Mouse (Mus musculus) heart, embryonic 16.5 days (tissue): ENCODE data around the gene Aqp1. TPM values are rescaled to one million over a fixed set of nuclear protein-coding genes. Genes with fewer than 3 reads are reported as not detected.

Source experiments
- ATAC-seq: fragments of 200-750 bp; cut with Nextera tagmentation; replicated peaks from 2 replicates; pipeline ENCODE4 v1.8.0; 2017; ENCODE audit warnings: moderate number of reproducible peaks; ENCODE audit not compliant: insufficient read depth, low FRiP score; ENCODE audit errors: extremely low read depth
- H3K27ac ChIP-seq: fragments of 300-500 bp; sonication (generic); 2 replicates; pipeline ENCODE4 v1.5.1; 2014; ENCODE audit warnings: mild to moderate bottlenecking, low read length, control low read depth, moderate library complexity
- H3K27me3 ChIP-seq: fragments of 300-500 bp; sonication (generic); 2 replicates; pipeline ENCODE4 v1.6.1; 2014; ENCODE audit warnings: low read length, mixed read lengths; ENCODE audit not compliant: control insufficient read depth, insufficient read depth
- H3K36me3 ChIP-seq: fragments of 300-500 bp; sonication (generic); 2 replicates; pipeline ENCODE4 v1.6.1; 2014; ENCODE audit not compliant: control insufficient read depth, insufficient read depth
- H3K4me1 ChIP-seq: fragments of 300-500 bp; sonication (generic); 2 replicates; pipeline ENCODE4 v1.6.1; 2014; ENCODE audit warnings: low read length, mixed read lengths; ENCODE audit not compliant: control insufficient read depth, insufficient read depth
- H3K4me2 ChIP-seq: fragments of 300-500 bp; sonication (generic); 2 replicates; pipeline ENCODE4 v1.6.1; 2014; ENCODE audit warnings: low read depth, mild to moderate bottlenecking, control low read depth, low read length
- H3K4me3 ChIP-seq: fragments of 300-500 bp; sonication (generic); 2 replicates; pipeline ENCODE4 v1.5.1; 2014; ENCODE audit warnings: mild to moderate bottlenecking, control low read depth, low read length
- H3K9ac ChIP-seq: fragments of 300-500 bp; sonication (generic); 2 replicates; pipeline ENCODE4 v1.6.1; 2014; ENCODE audit warnings: low read length, control low read depth
- H3K9me3 ChIP-seq: fragments of 300-500 bp; sonication (generic); replicated peaks from 2 replicates; pipeline ENCODE4 v1.6.1; 2016; ENCODE audit warnings: low read length; ENCODE audit not compliant: control insufficient read depth
- WGBS: fragments of 180-500 bp; shearing (Covaris S2); extraction: QIAGEN DNeasy Blood & Tissue Kit; methylation state at CpG from one replicate; pipeline ENCODE4 v1.1.7; 2014; 5-methylcytosine and 5-hydroxymethylcytosine counted together
- polyA plus RNA-seq: library from polyadenylated mRNA; unstranded; fragments of >200 nt; fragmentation: Nextera tagmentation; extraction: Ambion mirVana; gene quantifications from 2 replicates; pipeline ENCODE4 v1.2.1, GENCODE M21; 2015

Aqp1 gene
- polyA plus RNA-seq, 1 experiment from 2014 or later, result 59.2 TPM

DNA sequence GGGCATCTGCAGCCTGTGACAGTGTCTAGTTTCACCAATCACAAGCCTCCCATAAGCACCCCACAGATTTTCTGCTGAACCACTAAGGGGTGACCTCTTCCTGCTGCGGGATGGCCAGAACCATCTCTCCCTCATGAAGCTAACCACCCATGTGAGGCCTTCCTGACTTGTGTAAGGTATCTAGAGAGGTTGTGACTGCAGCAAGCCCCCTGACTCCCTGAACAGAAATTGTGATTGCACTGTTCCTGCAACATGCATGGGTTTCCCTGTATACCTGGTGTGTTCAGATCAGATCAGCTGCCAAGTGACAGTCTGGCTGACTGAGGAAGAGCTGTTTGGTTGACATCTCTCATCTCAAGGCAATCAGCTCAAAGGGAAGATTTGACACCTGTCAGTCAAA, 26.4 kb downstream of the Aqp1 start:
- ATAC-seq, result no peak
- H3K4me2 ChIP-seq, result no peak overlapping the region
- 70% methylated on average over 1 of the region's 1 CpGs for WGBS
- H3K4me1 ChIP-seq, result peaks cover 2% of the 10 kb centered on the region; the same call in 1 of the 2 replicates
- no peak overlapping the region for H3K4me3 ChIP-seq
- no peak overlapping the region for H3K27ac ChIP-seq
- H3K9ac ChIP-seq, result no peak overlapping the region
- H3K36me3 ChIP-seq, result no peaks in the 10 kb centered on the region
- H3K9me3 ChIP-seq, result no peaks in the 10 kb centered on the region
- H3K27me3 ChIP-seq, result no peaks in the 10 kb centered on the region

DNA sequence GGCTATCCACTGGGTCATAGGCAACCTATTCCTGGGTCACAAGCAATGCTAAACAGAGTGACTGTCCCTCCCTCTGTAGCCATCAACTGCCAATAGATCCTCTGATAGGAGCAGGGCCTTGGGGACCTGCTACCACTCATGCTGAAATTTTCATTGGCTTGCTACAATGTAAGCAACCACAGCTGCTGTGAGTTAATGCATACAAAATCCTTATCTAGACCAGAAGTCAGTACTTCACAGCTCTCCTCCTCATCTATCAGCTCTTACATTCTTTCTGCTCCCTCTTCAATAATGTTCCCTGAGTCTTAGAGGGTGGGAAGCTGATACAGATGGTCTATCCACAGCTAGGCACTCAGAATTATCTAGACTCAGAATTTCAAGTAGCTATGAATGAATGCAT, 30.9 kb downstream of the Aqp1 start:
- Histone ChIP-seq H3K4me2 (no peak overlapping the region), H3K27ac (no peak overlapping the region), H3K9me3 (no peaks in the 10 kb centered on the region), H3K36me3 (no peaks in the 10 kb centered on the region), H3K9ac (no peak overlapping the region), H3K4me1 (no peaks in the 10 kb centered on the region), H3K27me3 (no peaks in the 10 kb centered on the region), H3K4me3 (no peak overlapping the region)
- no peak for ATAC-seq

DNA sequence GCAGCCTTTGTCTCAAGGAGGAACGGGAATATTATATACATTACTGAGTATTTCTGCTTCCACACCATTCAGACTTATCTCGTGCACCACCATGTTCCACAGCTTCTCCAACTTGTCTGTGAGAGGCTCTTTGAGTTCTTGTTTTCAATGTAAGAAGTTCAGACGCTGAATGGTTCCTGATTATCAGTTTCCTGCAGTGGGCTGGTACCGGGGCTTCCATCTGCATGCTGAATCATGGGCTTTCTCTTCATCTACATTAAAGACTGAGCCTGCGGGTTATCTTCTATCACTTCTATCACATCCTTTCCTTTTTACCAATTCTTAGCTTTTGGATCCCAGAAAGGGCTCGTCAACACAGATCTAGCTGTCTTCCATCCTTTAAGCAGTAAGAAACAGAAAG, 34.6 kb downstream of the Aqp1 start:
- H3K27me3 ChIP-seq, result 0 out of 2 replicates have a peak, but pooled peaks cover under 1% of the 10 kb centered on the region
- no peak overlapping the region for H3K4me2 ChIP-seq
- no peaks in the 10 kb centered on the region for H3K9me3 ChIP-seq
- no peaks in the 10 kb centered on the region for H3K36me3 ChIP-seq
- H3K4me3 ChIP-seq, result no peak overlapping the region
- 70% methylated on average over 6 of the region's 6 CpGs for WGBS
- H3K9ac ChIP-seq, result no peak overlapping the region
- ATAC-seq, result no peak
- no peak overlapping the region for H3K27ac ChIP-seq
- no peaks in the 10 kb centered on the region for H3K4me1 ChIP-seq

DNA sequence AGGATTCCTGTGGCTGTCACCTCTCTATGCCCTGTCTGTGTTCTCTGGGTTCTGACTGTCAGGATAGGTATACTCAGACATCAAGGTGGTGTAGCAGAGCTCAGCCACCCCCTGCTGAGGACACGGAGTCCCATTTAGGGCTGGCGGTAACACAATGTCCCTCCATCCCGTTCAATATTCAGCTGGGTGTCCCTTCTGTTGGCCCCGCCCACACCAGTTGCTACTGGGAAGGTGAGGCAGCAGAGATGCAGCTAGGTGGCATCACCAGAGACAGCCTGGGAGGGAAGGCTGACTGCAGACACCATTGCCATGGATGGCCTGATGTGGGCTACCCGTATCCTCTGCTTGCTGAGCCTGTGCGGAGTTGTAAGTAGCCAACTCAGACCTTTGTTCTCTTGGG, 39.8 kb downstream of the Aqp1 start, which contains the start of gene Ghrhr:
Ghrhr (plus strand) TSS at position 220 of the 400 bp plus-strand sequence.
- Histone ChIP-seq H3K36me3 (no peaks in the 10 kb centered on the region), H3K9me3 (no peaks in the 10 kb centered on the region), H3K27me3 (peaks cover 7% of the 10 kb centered on the region; the same call in 1 of the 2 replicates), H3K4me1 (no peaks in the 10 kb centered on the region), H3K4me3 (no peak within 1 kb of the TSS), H3K4me2 (no peak within 1 kb of the TSS), H3K9ac (no peak within 1 kb of the TSS), H3K27ac (no peak within 1 kb of the TSS)
- WGBS, result 70% methylated on average over 6 of the region's 6 CpGs
- ATAC-seq, result no peak

DNA sequence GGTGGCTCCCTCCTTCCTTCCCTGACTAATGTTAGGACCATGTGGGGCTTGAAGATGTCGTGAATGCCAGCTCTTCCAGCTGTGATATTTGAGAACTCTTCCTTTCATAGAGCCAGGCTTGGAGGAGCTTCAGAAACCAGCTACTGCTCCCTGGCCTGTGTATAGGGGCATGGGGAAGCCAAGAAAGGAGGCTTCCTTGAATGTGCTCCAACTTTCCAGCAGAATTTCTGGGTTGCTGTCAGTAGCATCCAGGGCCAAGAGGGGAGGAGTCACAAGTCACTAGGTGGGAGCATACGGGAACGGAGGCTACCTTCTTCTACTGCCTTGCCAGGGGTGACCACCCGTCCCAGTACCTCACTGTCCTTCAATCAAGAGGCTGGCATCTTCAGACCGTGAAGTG, 40.3 kb downstream of the Aqp1 start:
- H3K9me3 ChIP-seq, result no peaks in the 10 kb centered on the region
- ATAC-seq, result no peak
- H3K27me3 ChIP-seq, result peaks cover 7% of the 10 kb centered on the region; the same call in 1 of the 2 replicates

DNA sequence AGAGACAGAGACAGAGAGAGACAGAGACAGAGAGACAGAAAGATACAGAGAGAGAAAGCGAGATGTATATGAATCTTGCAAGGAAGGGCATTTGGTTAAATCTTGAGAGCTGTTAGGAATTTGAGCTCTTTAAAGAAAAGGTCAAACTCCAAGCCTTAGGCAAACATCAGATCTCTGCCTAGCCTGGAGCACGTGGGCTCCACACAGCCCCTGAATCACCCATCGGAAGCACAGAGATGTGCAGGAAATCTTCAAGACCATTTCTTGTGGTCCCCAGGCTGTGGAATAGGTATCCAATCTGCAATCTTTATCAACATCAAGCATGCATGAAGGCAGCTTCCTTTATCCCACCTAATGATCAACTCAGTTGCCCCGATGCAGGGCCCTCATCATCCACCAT, 41.2 kb downstream of the Aqp1 start:
- peaks cover 12% of the 10 kb centered on the region; the same call in 1 of the 2 replicates for H3K27me3 ChIP-seq
- no peak overlapping the region for H3K4me3 ChIP-seq
- H3K27ac ChIP-seq, result no peak overlapping the region
- no peaks in the 10 kb centered on the region for H3K4me1 ChIP-seq
- 73% methylated on average over 4 of the region's 4 CpGs for WGBS
- no peak overlapping the region for H3K4me2 ChIP-seq
- ATAC-seq, result no peak
- H3K9ac ChIP-seq, result no peak overlapping the region
- no peaks in the 10 kb centered on the region for H3K36me3 ChIP-seq
- no peaks in the 10 kb centered on the region for H3K9me3 ChIP-seq

More for the DNA sequence above, 40.3 kb downstream of the Aqp1 start:
- H3K4me2 ChIP-seq, result no peak overlapping the region
- no peak overlapping the region for H3K4me3 ChIP-seq
- H3K9ac ChIP-seq, result no peak overlapping the region
- H3K27ac ChIP-seq, result no peak overlapping the region
- WGBS, result 60% methylated on average over 5 of the region's 5 CpGs
- H3K4me1 ChIP-seq, result no peaks in the 10 kb centered on the region
- no peaks in the 10 kb centered on the region for H3K36me3 ChIP-seq

DNA sequence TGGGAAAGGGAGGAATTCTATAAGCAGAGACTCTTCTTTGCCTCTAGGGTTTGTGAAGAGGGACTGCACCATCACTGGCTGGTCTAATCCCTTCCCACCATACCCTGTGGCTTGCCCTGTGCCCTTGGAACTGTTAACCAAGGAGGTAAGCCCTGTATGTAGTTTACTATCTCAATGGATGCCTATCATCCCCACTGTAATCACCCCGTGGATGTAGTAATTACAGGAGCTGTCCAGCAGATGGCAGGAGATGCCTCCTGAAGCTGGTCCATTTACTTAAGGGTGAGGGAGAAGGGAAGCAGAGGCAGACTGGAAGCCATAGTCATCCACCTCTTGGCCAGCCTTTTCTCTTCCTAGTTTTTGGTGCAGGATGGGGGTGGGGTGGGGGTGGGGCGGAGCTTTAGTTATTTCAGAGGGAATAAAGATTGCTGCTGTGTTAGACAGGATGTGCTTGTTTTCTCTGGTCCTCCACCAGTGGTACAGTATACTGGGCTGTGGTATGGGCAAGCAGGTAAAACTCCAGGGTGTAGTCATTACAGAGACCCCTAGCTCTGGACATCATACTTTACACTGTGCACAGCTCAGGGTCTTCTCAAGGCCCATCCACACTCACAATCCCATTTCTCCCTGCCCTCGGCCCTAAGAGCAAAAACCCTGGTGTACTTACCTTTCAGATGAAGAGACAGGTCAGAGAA, 43.6 kb downstream of the Aqp1 start:
- Histone ChIP-seq H3K4me3 (no peak overlapping the region), H3K27me3 (peaks cover 18% of the 10 kb centered on the region), H3K27ac (no peak overlapping the region), H3K36me3 (no peaks in the 10 kb centered on the region), H3K4me1 (no peaks in the 10 kb centered on the region), H3K9me3 (no peaks in the 10 kb centered on the region), H3K4me2 (no peak overlapping the region), H3K9ac (no peak overlapping the region)
- no peak for ATAC-seq
- 43% methylated on average over 3 of the region's 3 CpGs for WGBS

DNA sequence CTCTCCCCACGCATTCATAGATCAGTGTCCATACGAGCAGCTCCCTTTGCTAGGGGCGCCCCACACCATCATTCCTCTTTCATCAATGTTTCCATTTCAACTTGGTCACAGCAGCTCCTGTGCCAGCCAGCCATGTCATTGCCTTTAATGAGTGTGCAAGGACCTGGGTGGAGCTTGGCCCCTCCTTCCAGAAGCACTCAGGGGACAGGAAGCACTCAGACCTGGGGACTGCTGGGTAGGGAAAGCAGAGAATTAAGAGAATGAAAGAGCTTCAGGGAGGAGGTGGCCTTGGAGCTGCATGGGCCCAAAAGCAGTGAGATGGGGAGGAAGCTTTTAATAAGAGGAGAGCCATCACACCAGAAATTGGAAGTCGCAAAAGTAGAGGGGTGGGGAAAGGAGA, 45.7 kb downstream of the Aqp1 start:
- peaks cover 20% of the 10 kb centered on the region for H3K27me3 ChIP-seq
- H3K4me2 ChIP-seq, result no peak overlapping the region
- WGBS, result 84% methylated on average over 4 of the region's 4 CpGs
- H3K4me3 ChIP-seq, result no peak overlapping the region
- no peak for ATAC-seq
- H3K9me3 ChIP-seq, result no peaks in the 10 kb centered on the region
- no peak overlapping the region for H3K9ac ChIP-seq
- no peaks in the 10 kb centered on the region for H3K36me3 ChIP-seq
- H3K27ac ChIP-seq, result no peak overlapping the region
- H3K4me1 ChIP-seq, result no peaks in the 10 kb centered on the region

DNA sequence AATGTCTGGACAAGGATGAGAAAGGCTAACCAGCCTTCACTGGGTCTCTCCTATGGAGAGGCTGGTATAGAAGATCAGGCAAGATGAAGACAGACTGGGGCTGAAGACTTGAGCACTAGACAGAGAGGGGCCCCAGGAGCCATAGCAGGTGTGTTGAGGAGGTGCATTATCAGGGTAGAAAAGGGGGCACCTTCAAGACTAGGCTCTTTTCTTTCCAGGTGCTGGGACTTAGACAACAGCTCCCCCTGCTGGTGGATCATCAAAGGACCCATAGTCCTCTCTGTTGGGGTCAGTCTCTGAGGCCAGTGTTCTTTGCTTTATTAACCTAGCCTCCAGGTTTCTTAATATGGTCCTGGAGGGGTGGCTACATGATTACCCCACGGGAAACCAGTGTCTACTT, 47.7 kb downstream of the Aqp1 start:
- no peak for ATAC-seq
- 6% methylated on average over 1 of the region's 1 CpGs for WGBS
- H3K9ac ChIP-seq, result no peak overlapping the region

More for the DNA sequence above, 47.7 kb downstream of the Aqp1 start:
- H3K27ac ChIP-seq, result no peak overlapping the region
- no peaks in the 10 kb centered on the region for H3K9me3 ChIP-seq
- no peak overlapping the region for H3K4me3 ChIP-seq
- H3K4me1 ChIP-seq, result no peaks in the 10 kb centered on the region
- peaks cover 26% of the 10 kb centered on the region for H3K27me3 ChIP-seq
- H3K4me2 ChIP-seq, result no peak overlapping the region
- no peaks in the 10 kb centered on the region for H3K36me3 ChIP-seq
